Mouse (Mus musculus) limb, embryonic 11.5 days (tissue): ENCODE measurements around the gene Hsdl2. TPM values are rescaled to one million over a fixed set of nuclear protein-coding genes. Genes with fewer than 3 reads are reported as not detected.

Experiments
- ATAC-seq: fragments of 200-750 bp; cut with Nextera tagmentation; 2 replicates; pipeline ENCODE4 v1.8.0; 2017; ENCODE audit warnings: low read depth; ENCODE audit not compliant: insufficient number of reproducible peaks, low FRiP score, low TSS enrichment
- DNase-seq: peaks from one replicate; pipeline ENCODE4 v3.0.0-alpha.2; 2015; ENCODE audit warnings: low spot score
- H3K27ac ChIP-seq: fragments of 300-500 bp; sonication (generic); replicated peaks from 2 replicates; pipeline ENCODE4 v1.5.1; 2014; ENCODE audit warnings: low read depth, mild to moderate bottlenecking, low read length
- H3K27me3 ChIP-seq: fragments of 300-500 bp; sonication (generic); 2 replicates; pipeline ENCODE4 v1.6.1; 2014; ENCODE audit warnings: mild to moderate bottlenecking, low read length, mixed read lengths; ENCODE audit not compliant: control insufficient read depth, insufficient read depth
- H3K36me3 ChIP-seq: fragments of 300-500 bp; sonication (generic); 2 replicates; pipeline ENCODE4 v1.6.1; 2014; ENCODE audit warnings: mild to moderate bottlenecking, low read length, moderate library complexity, mixed read lengths; ENCODE audit not compliant: control insufficient read depth, insufficient read depth
- H3K4me1 ChIP-seq: fragments of 300-500 bp; sonication (generic); 2 replicates; pipeline ENCODE4 v1.6.1; 2014; ENCODE audit warnings: low read length, mixed read lengths; ENCODE audit not compliant: control insufficient read depth, insufficient read depth
- H3K4me2 ChIP-seq: fragments of 300-500 bp; sonication (generic); 2 replicates; pipeline ENCODE4 v1.6.1; 2014; ENCODE audit warnings: low read depth, mild to moderate bottlenecking, moderate library complexity; ENCODE audit not compliant: severe bottlenecking
- H3K4me3 ChIP-seq: fragments of 300-500 bp; sonication (generic); 2 replicates; pipeline ENCODE4 v1.5.1; 2014; ENCODE audit warnings: low read depth, low read length
- H3K9ac ChIP-seq: fragments of 300-500 bp; sonication (generic); 2 replicates; pipeline ENCODE4 v1.6.1; 2014; ENCODE audit warnings: mild to moderate bottlenecking, low read length
- H3K9me3 ChIP-seq: fragments of 300-500 bp; sonication (generic); 2 replicates; pipeline ENCODE4 v1.6.1; 2016; ENCODE audit warnings: low read length; ENCODE audit not compliant: control insufficient read depth
- WGBS: fragments of 180-500 bp; shearing (Covaris S2); extraction: QIAGEN DNeasy Blood & Tissue Kit; methylation state at CpG from one replicate; pipeline ENCODE4 v1.1.7; 2014; 5-methylcytosine and 5-hydroxymethylcytosine counted together
- polyA plus RNA-seq: library from polyadenylated mRNA; unstranded; fragments of >200 nt; fragmentation: Nextera tagmentation; extraction: Ambion mirVana; gene quantifications from 2 replicates; pipeline ENCODE4 v1.2.1, GENCODE M21; 2014

Gene Hsdl2
- polyA plus RNA-seq, 1 experiment from 2014 or later: 18.7 TPM

GRCm38 (mm10) chr4:59662163-59662562 lies 80.8 kb downstream of the Hsdl2 start:
- Histone ChIP-seq H3K4me1 (no peaks in the 10 kb centered on the region), H3K4me3 (no peak overlapping the region), H3K36me3 (no peaks in the 10 kb centered on the region), H3K9ac (no peak overlapping the region), H3K9me3 (no peaks in the 10 kb centered on the region), H3K4me2 (no peak overlapping the region), H3K27ac (no peak overlapping the region), H3K27me3 (no peaks in the 10 kb centered on the region)
- DNase-seq (no peak), ATAC-seq (no peak)
- WGBS: 92% methylated on average over 1 of the region's 1 CpGs

- DNase-seq (no peak), ATAC-seq (no peak)
- no peak overlapping the region for H3K27ac ChIP-seq
- H3K27me3 ChIP-seq: no peaks in the 10 kb centered on the region
- no peaks in the 10 kb centered on the region for H3K9me3 ChIP-seq
- no peaks in the 10 kb centered on the region for H3K36me3 ChIP-seq
- H3K4me1 ChIP-seq: no peaks in the 10 kb centered on the region; the same call in 1 of the 2 replicates
- no peak overlapping the region for H3K9ac ChIP-seq
- no peak overlapping the region for H3K4me3 ChIP-seq
- no peak overlapping the region for H3K4me2 ChIP-seq
- 93% methylated on average over 6 of the region's 6 CpGs for WGBS
These were observed 82.1 kb downstream of the Hsdl2 start for GRCm38 (mm10) chr4:59663451-59663850.

GRCm38 (mm10) chr4:59666550-59667317 lies 85.4 kb downstream of the Hsdl2 start:
- Histone ChIP-seq H3K27ac (no peak overlapping the region), H3K36me3 (no peaks in the 10 kb centered on the region), H3K9me3 (no peaks in the 10 kb centered on the region), H3K4me2 (no peak overlapping the region), H3K4me1 (no peaks in the 10 kb centered on the region; the same call in 1 of the 2 replicates), H3K27me3 (no peaks in the 10 kb centered on the region), H3K9ac (no peak overlapping the region), H3K4me3 (no peak overlapping the region)
- 85% methylated on average over 3 of the region's 3 CpGs for WGBS
- ATAC-seq: no peak
- no peak for DNase-seq

GRCm38 (mm10) chr4:59668050-59668449 lies 86.7 kb downstream of the Hsdl2 start:
- Histone ChIP-seq H3K27me3 (no peaks in the 10 kb centered on the region), H3K4me1 (no peaks in the 10 kb centered on the region; the same call in 1 of the 2 replicates), H3K27ac (no peak overlapping the region), H3K36me3 (no peaks in the 10 kb centered on the region), H3K4me3 (no peak overlapping the region), H3K9me3 (no peaks in the 10 kb centered on the region), H3K4me2 (no peak overlapping the region), H3K9ac (no peak overlapping the region)
- DNase-seq (peak; percentile 32), ATAC-seq (peak; percentile 79; the same call in 1 of the 2 replicates)
- WGBS: 57% methylated on average over 3 of the region's 3 CpGs

Other genes with a start within 250 kb of the Hsdl2 start
- gene Susd1, start 142.9 kb upstream of the Hsdl2 start, polyA plus RNA-seq: 0.99 and 1.9 TPM in 2 replicates
- 47.7 and 56.6 TPM in 2 replicates for gene Ptbp3, start 32.2 kb upstream of the Hsdl2 start, polyA plus RNA-seq
- 35.6 and 40.1 TPM in 2 replicates for gene E130308A19Rik, start 44.6 kb downstream of the Hsdl2 start, polyA plus RNA-seq
- 84.6 and 91.9 TPM in 2 replicates for gene Inip, start 220.0 kb downstream of the Hsdl2 start, polyA plus RNA-seq
- gene Snx30, start 224.3 kb downstream of the Hsdl2 start, polyA plus RNA-seq: 6.4 and 6.5 TPM in 2 replicates